Mouse (Mus musculus): ENCODE results near the gene Rpl3. TPM values are rescaled to one million over a fixed set of nuclear protein-coding genes. Genes with fewer than 3 reads are reported as not detected.

Gene Rpl3
- total RNA-seq, 1 experiment: 1,661 TPM

DNA sequence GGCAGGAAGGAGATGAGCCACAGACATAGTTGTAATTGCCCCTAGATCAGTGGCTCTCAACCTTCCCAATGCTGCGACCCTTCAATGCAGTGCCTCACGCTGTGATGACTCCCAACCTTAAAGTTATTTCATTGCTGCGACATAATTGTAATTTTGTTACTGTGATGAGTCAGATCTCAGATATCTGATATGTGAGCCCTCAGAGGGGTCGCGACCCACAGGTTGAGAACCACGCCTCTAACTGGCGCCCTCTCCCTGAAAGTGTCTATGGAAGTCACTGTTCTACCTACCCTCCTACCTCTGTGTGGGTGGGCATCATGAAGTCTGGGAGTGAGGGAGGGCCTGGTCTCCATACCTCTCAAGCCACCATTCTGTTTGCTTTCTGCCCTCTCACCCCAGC lies 22.7 kb upstream of the Rpl3 start:
- Histone ChIP-seq H3K4me1 (ENCODE audit: control insufficient read depth in 2 of 2, insufficient read depth in 2 of 2, low read length in 2 of 2, poor library complexity in 1 of 2) (peaks cover 3 to 23% of the 10 kb centered on the region in 2 experiments; a peak in 3 of 4 replicates), H3K27ac (ENCODE audit: insufficient read depth, low read depth, low read length, poor library complexity, severe bottlenecking) (peak overlapping the region; percentile 45; the same call in 1 of the 2 replicates), H3K9ac (ENCODE audit: insufficient read depth, low read depth, low read length, poor library complexity, severe bottlenecking) (no peak overlapping the region), H3K36me3 (ENCODE audit: control insufficient read depth, insufficient read depth, low read length, poor library complexity, severe bottlenecking) (peaks cover 18% of the 10 kb centered on the region), H3K9me3 (ENCODE audit: control insufficient read depth, insufficient read depth, low read depth, low read length) (no peaks in the 10 kb centered on the region), H3K4me3 (ENCODE audit: insufficient read depth in 1 of 2, low read depth in 1 of 2, low read length in 2 of 2, poor library complexity in 1 of 2, severe bottlenecking in 1 of 2) (no peak overlapping the region)
- in situ Hi-C loops (cut with MboI; ENCODE audit: low sequenced_read_pairs in 2 of 2, unreplicated experiment in 2 of 2): loop anchor here in 1 of 2 experiments (10.0 kb wide), 1 partner anchor 110 kb away; no protein-coding TSS in a partner anchor
- DNase-seq (ENCODE audit: low read depth, low spot score): no peak
- no peak for TF ChIP-seq MAFK (IDR thresholded peaks at IDR 0.05; ENCODE audit: insufficient read depth, low read depth, low read length)
- TF ChIP-seq CHD2 (IDR thresholded peaks at IDR 0.05; ENCODE audit: low read depth, low read length): peak; percentile 94
- TF ChIP-seq ZNF384 (IDR thresholded peaks at IDR 0.05; ENCODE audit: low read depth, low read length): no peak
- TF ChIP-seq HCFC1 (IDR thresholded peaks at IDR 0.05; ENCODE audit: borderline replicate concordance, insufficient read depth, low read length): no peak
- no peak for TF ChIP-seq ZC3H11A (IDR thresholded peaks at IDR 0.05; ENCODE audit: borderline replicate concordance, low read depth, low read length)

GRCm38 (mm10) chr15:80112499-80112898 lies 20.8 kb upstream of the Rpl3 start:
- H3K4me3 ChIP-seq (ENCODE audit: insufficient read depth in 1 of 2, low read depth in 1 of 2, low read length in 2 of 2, poor library complexity in 1 of 2, severe bottlenecking in 1 of 2): no peak overlapping the region
- no peak for TF ChIP-seq MAFK (IDR thresholded peaks at IDR 0.05; ENCODE audit: insufficient read depth, low read depth, low read length)
- TF ChIP-seq CHD2 (IDR thresholded peaks at IDR 0.05; ENCODE audit: low read depth, low read length): no peak
- TF ChIP-seq ZC3H11A (IDR thresholded peaks at IDR 0.05; ENCODE audit: borderline replicate concordance, low read depth, low read length): no peak
- TF ChIP-seq ZNF384 (IDR thresholded peaks at IDR 0.05; ENCODE audit: low read depth, low read length): no peak
- TF ChIP-seq HCFC1 (IDR thresholded peaks at IDR 0.05; ENCODE audit: borderline replicate concordance, insufficient read depth, low read length): no peak
- in situ Hi-C loops (cut with MboI; ENCODE audit: low sequenced_read_pairs in 2 of 2, unreplicated experiment in 2 of 2): loop anchor here in 1 of 2 experiments (10.0 kb wide), 1 partner anchor 112 kb away; no protein-coding TSS in a partner anchor
- no peaks in the 10 kb centered on the region for H3K9me3 ChIP-seq (ENCODE audit: control insufficient read depth, insufficient read depth, low read depth, low read length)
- peaks cover 18% of the 10 kb centered on the region for H3K36me3 ChIP-seq (ENCODE audit: control insufficient read depth, insufficient read depth, low read length, poor library complexity, severe bottlenecking)
- H3K9ac ChIP-seq (ENCODE audit: insufficient read depth, low read depth, low read length, poor library complexity, severe bottlenecking): no peak overlapping the region; the same call in 1 of the 2 replicates
- H3K27ac ChIP-seq (ENCODE audit: insufficient read depth, low read depth, low read length, poor library complexity, severe bottlenecking): no peak overlapping the region
- DNase-seq (ENCODE audit: low read depth, low spot score): no peak
- H3K4me1 ChIP-seq (ENCODE audit: control insufficient read depth in 2 of 2, insufficient read depth in 2 of 2, low read length in 2 of 2, poor library complexity in 1 of 2): peaks cover 4 to 28% of the 10 kb centered on the region in 2 experiments; a peak in 3 of 4 replicates

- in situ Hi-C loops (cut with MboI; ENCODE audit: low sequenced_read_pairs in 2 of 2, unreplicated experiment in 2 of 2): loop anchor here in 1 of 2 experiments (10.0 kb wide), 1 partner anchor 113 kb away; no protein-coding TSS in a partner anchor
- TF ChIP-seq MAFK (IDR thresholded peaks at IDR 0.05; ENCODE audit: insufficient read depth, low read depth, low read length): no peak
Measured at GRCm38 (mm10) chr15:80111436-80111835, 19.8 kb upstream of the Rpl3 start.

DNA sequence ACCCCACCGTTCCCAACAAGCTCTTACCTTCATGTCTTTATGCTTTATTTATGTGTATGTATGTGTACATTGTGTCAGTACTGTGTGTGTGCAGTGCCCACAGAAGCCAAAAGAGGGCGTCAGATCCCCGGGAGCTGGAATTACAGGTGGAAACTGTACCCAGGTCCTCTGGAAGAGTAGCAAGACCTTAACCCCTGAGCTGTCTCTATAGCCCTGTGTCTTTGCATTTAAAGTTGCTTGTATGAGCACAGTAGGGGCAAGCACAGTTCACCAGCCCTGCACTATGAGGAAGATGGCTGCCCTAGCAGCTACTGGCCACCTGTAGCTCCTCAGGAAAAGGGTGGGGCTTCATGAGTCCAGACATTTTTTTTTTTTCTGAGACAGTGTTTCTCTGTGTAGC lies 15.9 kb upstream of the Rpl3 start:
- TF ChIP-seq MAFK (IDR thresholded peaks at IDR 0.05; ENCODE audit: insufficient read depth, low read depth, low read length) (no peak), ZNF384 (IDR thresholded peaks at IDR 0.05; ENCODE audit: low read depth, low read length) (peak; percentile 75; the same call in 1 of the 2 replicates)
- in situ Hi-C loops (cut with MboI; ENCODE audit: low sequenced_read_pairs in 2 of 2, unreplicated experiment in 2 of 2): no loop called here
- Histone ChIP-seq H3K36me3 (ENCODE audit: control insufficient read depth, insufficient read depth, low read length, poor library complexity, severe bottlenecking) (peaks cover 10% of the 10 kb centered on the region), H3K4me3 (ENCODE audit: insufficient read depth in 1 of 2, low read depth in 1 of 2, low read length in 2 of 2, poor library complexity in 1 of 2, severe bottlenecking in 1 of 2) (no peak overlapping the region), H3K9me3 (ENCODE audit: control insufficient read depth, insufficient read depth, low read depth, low read length) (no peaks in the 10 kb centered on the region), H3K27ac (ENCODE audit: insufficient read depth, low read depth, low read length, poor library complexity, severe bottlenecking) (peak overlapping the region; percentile 36), H3K9ac (ENCODE audit: insufficient read depth, low read depth, low read length, poor library complexity, severe bottlenecking) (peak overlapping the region; percentile 49), H3K4me1 (ENCODE audit: control insufficient read depth in 2 of 2, insufficient read depth in 2 of 2, low read length in 2 of 2, poor library complexity in 1 of 2) (peaks cover 4 to 33% of the 10 kb centered on the region in 2 experiments; a peak in 3 of 4 replicates)
- no peak for DNase-seq (ENCODE audit: low read depth, low spot score)

More at GRCm38 (mm10) chr15:80111436-80111835, 19.8 kb upstream of the Rpl3 start:
- Histone ChIP-seq H3K4me1 (ENCODE audit: control insufficient read depth in 2 of 2, insufficient read depth in 2 of 2, low read length in 2 of 2, poor library complexity in 1 of 2) (peaks cover 6 to 25% of the 10 kb centered on the region in 2 experiments; a peak in 3 of 4 replicates), H3K9me3 (ENCODE audit: control insufficient read depth, insufficient read depth, low read depth, low read length) (no peaks in the 10 kb centered on the region), H3K36me3 (ENCODE audit: control insufficient read depth, insufficient read depth, low read length, poor library complexity, severe bottlenecking) (peaks cover 20% of the 10 kb centered on the region), H3K9ac (ENCODE audit: insufficient read depth, low read depth, low read length, poor library complexity, severe bottlenecking) (no peak overlapping the region), H3K4me3 (ENCODE audit: insufficient read depth in 1 of 2, low read depth in 1 of 2, low read length in 2 of 2, poor library complexity in 1 of 2, severe bottlenecking in 1 of 2) (no peak overlapping the region), H3K27ac (ENCODE audit: insufficient read depth, low read depth, low read length, poor library complexity, severe bottlenecking) (no peak overlapping the region)
- DNase-seq (ENCODE audit: low read depth, low spot score): no peak

DNA sequence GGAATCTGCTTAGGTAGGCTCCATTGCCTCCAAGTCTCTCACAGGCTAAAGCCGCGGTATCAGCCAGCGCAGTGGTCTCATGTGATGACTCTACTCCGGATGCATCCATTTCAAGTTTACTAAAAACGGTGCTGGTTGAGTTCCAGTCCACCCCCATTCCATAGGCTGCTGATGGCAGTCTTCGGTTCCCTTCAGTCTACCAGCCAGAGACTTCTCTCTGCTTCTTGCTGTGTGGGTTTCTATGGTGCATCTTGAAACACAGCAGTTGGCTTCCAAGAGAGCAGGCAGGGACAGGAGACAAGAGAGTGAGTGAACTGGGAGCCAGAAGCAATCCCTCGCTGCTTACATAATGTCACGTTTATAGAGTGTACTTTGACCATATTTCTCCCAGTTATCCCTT lies 15.5 kb upstream of the Rpl3 start:
- Histone ChIP-seq H3K27ac (ENCODE audit: insufficient read depth, low read depth, low read length, poor library complexity, severe bottlenecking) (peak overlapping the region; percentile 14; the same call in 1 of the 2 replicates), H3K4me1 (ENCODE audit: control insufficient read depth in 2 of 2, insufficient read depth in 2 of 2, low read length in 2 of 2, poor library complexity in 1 of 2) (peaks cover 4 to 35% of the 10 kb centered on the region in 2 experiments; a peak in 3 of 4 replicates), H3K4me3 (ENCODE audit: insufficient read depth in 1 of 2, low read depth in 1 of 2, low read length in 2 of 2, poor library complexity in 1 of 2, severe bottlenecking in 1 of 2) (no peak overlapping the region), H3K36me3 (ENCODE audit: control insufficient read depth, insufficient read depth, low read length, poor library complexity, severe bottlenecking) (peaks cover 8% of the 10 kb centered on the region), H3K9me3 (ENCODE audit: control insufficient read depth, insufficient read depth, low read depth, low read length) (no peaks in the 10 kb centered on the region), H3K9ac (ENCODE audit: insufficient read depth, low read depth, low read length, poor library complexity, severe bottlenecking) (no peak overlapping the region)
- TF ChIP-seq ZNF384 (IDR thresholded peaks at IDR 0.05; ENCODE audit: low read depth, low read length) (no peak), MAFK (IDR thresholded peaks at IDR 0.05; ENCODE audit: insufficient read depth, low read depth, low read length) (no peak)
- in situ Hi-C loops (cut with MboI; ENCODE audit: low sequenced_read_pairs in 2 of 2, unreplicated experiment in 2 of 2): no loop called here
- no peak for DNase-seq (ENCODE audit: low read depth, low spot score)
